ENCODE assay signal across 15 mouse cellular contexts in the genomic region with DNA sequence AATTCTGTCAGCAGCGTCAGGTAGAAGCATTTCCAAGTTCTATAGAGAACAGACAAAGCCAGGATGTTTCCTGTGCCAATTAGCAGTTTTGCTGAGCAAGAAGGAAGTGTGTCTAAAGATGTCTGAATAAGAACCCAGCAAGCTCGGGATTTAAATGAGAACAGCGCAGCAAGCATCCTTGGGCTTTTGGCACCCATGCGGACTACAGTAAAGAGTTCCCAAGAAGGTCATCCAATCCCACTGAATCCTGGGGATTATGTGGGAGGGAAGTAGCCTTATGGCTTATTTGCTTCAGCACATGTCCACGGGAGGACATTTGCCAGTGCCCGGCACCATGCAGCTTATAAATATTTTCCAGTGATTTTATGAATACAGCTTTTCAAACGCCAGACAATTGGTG.
A peak's percentile ranks its signal among the peaks of the same experiment; 100 is the strongest.
DNase-seq lines count a peak whose midpoint lies in the region; ATAC-seq and TF ChIP-seq lines count a peak whose summit lies in the region.
"Had no signal": no experiment of that assay in that cellular context is flagged by ENCODE, and none has a peak within 500 bp of the region (broad histone marks: within the 10 kb centered on the region; RNA-seq: fewer than 3 reads in every experiment).

No protein-coding gene starts in this region.

- TF ChIP-seq POLR2A in limb, embryonic 14.5 days (IDR thresholded peaks at IDR 0.05; ENCODE audit: borderline replicate concordance, extremely low read depth, insufficient read depth, insufficient read length), result no peak

- WGBS in limb, embryonic 14.5 days, result 48% methylated on average over 7 of the region's 7 CpGs
- WGBS in limb, embryonic 10.5 days, result 60% methylated on average over 7 of the region's 7 CpGs
- WGBS in forebrain, embryonic 14.5 days, result 3% methylated on average over 7 of the region's 7 CpGs
- WGBS in midbrain, postnatal 0 days, result 13% methylated on average over 7 of the region's 7 CpGs

- peak; percentile 15 to 42 for DNase-seq in cerebellum, postnatal 25 days
- DNase-seq in cerebellum, adult 8-10 months, result no peak
- peak; percentile 25 for DNase-seq in limb, embryonic 14.5 days (ENCODE audit: low spot score)
- DNase-seq in limb, embryonic 10.5 days (ENCODE audit: low spot score), result no peak
- DNase-seq in forebrain, embryonic 14.5 days (ENCODE audit: low spot score), result peak; percentile 84
- peak; percentile 76 for DNase-seq in midbrain, postnatal 0 days (ENCODE audit: low spot score)
- DNase-seq in liver, result no peak
- DNase-seq: embryo, embryonic 11 days; gastrocnemius, postnatal 25 days; kidney, postnatal 14 days; liver, embryonic 13.5 days; thymus, postnatal 4 days had no signal

- no peak overlapping the region for H3K4me3 ChIP-seq in limb, embryonic 14.5 days (replicated peaks; ENCODE audit: low read length)
- no peak overlapping the region for H3K4me3 ChIP-seq in limb, embryonic 10.5 days
- H3K4me3 ChIP-seq in forebrain, embryonic 14.5 days (ENCODE audit: low read depth, low read length), result no peak overlapping the region
- H3K4me3 ChIP-seq in midbrain, postnatal 0 days (ENCODE audit: low read depth, low read length), result peak overlapping the region; percentile 20
- H3K4me3 ChIP-seq: heart, embryonic 13.5 days; liver, embryonic 13.5 days had no signal

- no peak overlapping the region for H3K4me2 ChIP-seq in limb, embryonic 14.5 days (replicated peaks; ENCODE audit: low read depth, low read length, severe bottlenecking)
- peak overlapping the region; percentile 30 for H3K4me2 ChIP-seq in forebrain, embryonic 14.5 days (ENCODE audit: low read length)
- peak overlapping the region; percentile 41 for H3K4me2 ChIP-seq in midbrain, postnatal 0 days (ENCODE audit: low read depth, low read length, poor library complexity, severe bottlenecking)
- H3K4me2 ChIP-seq: heart, embryonic 13.5 days; liver, embryonic 13.5 days had no signal

- no peaks in the 10 kb centered on the region for H3K4me1 ChIP-seq in limb, embryonic 14.5 days (ENCODE audit: control insufficient read depth, insufficient read depth, low read length)
- H3K4me1 ChIP-seq in limb, embryonic 10.5 days, result no peaks in the 10 kb centered on the region
- H3K4me1 ChIP-seq in forebrain, embryonic 14.5 days (ENCODE audit: control insufficient read depth, insufficient read depth, low read length), result peaks cover 8% of the 10 kb centered on the region
- H3K4me1 ChIP-seq in midbrain, postnatal 0 days (ENCODE audit: insufficient read depth, low read length), result 0 out of 2 replicates have a peak, but pooled peaks cover 9% of the 10 kb centered on the region
- H3K4me1 ChIP-seq: liver, embryonic 13.5 days had no signal

- H3K27ac ChIP-seq in limb, embryonic 14.5 days (replicated peaks; ENCODE audit: low read depth, low read length), result no peak overlapping the region
- no peak overlapping the region for H3K27ac ChIP-seq in limb, embryonic 10.5 days
- H3K27ac ChIP-seq in forebrain, embryonic 14.5 days (ENCODE audit: low read depth, low read length), result no peak overlapping the region
- no peak overlapping the region for H3K27ac ChIP-seq in midbrain, postnatal 0 days (ENCODE audit: low read depth, low read length)
- H3K27ac ChIP-seq: heart, embryonic 13.5 days; liver, embryonic 13.5 days had no signal

- H3K36me3 ChIP-seq in limb, embryonic 14.5 days (ENCODE audit: control insufficient read depth, insufficient read depth, low read length), result no peaks in the 10 kb centered on the region
- H3K36me3 ChIP-seq in limb, embryonic 10.5 days, result no peaks in the 10 kb centered on the region
- no peaks in the 10 kb centered on the region for H3K36me3 ChIP-seq in forebrain, embryonic 14.5 days (ENCODE audit: control insufficient read depth, insufficient read depth, low read length)
- no peaks in the 10 kb centered on the region for H3K36me3 ChIP-seq in midbrain, postnatal 0 days (ENCODE audit: insufficient read depth, low read length)
- H3K36me3 ChIP-seq: G1E; heart, embryonic 13.5 days; liver, embryonic 13.5 days had no signal

- ATAC-seq in limb, embryonic 14.5 days (ENCODE audit: low FRiP score, low read depth), result no peak
- ATAC-seq in forebrain, embryonic 14.5 days, result peak; percentile 87
- 0 out of 2 replicates have a peak, but pooled peaks have one; percentile 16 for ATAC-seq in midbrain, postnatal 0 days (ENCODE audit: low FRiP score)
- ATAC-seq in megakaryocyte progenitor cell, adult 5-6 weeks (replicated peaks; ENCODE audit: poor library complexity), result no peak

- no peaks in the 10 kb centered on the region for H3K9me3 ChIP-seq in limb, embryonic 14.5 days (ENCODE audit: control insufficient read depth, low read length)
- no peaks in the 10 kb centered on the region for H3K9me3 ChIP-seq in limb, embryonic 10.5 days (replicated peaks)
- no peaks in the 10 kb centered on the region for H3K9me3 ChIP-seq in forebrain, embryonic 14.5 days (replicated peaks; ENCODE audit: control insufficient read depth, low read length)
- H3K9me3 ChIP-seq in midbrain, postnatal 0 days (ENCODE audit: low read length), result no peaks in the 10 kb centered on the region
- H3K9me3 ChIP-seq: heart, embryonic 13.5 days; liver, embryonic 13.5 days had no signal

- TF ChIP-seq CTCF in midbrain, postnatal 0 days (IDR thresholded peaks at IDR 0.05), result no peak

- no peaks in the 10 kb centered on the region for H3K27me3 ChIP-seq in limb, embryonic 14.5 days (ENCODE audit: control insufficient read depth, insufficient read depth, low read length)
- no peaks in the 10 kb centered on the region for H3K27me3 ChIP-seq in limb, embryonic 10.5 days (ENCODE audit: low read depth, poor library complexity, severe bottlenecking)
- no peaks in the 10 kb centered on the region for H3K27me3 ChIP-seq in forebrain, embryonic 14.5 days (replicated peaks; ENCODE audit: control insufficient read depth, insufficient read depth, low read length)
- H3K27me3 ChIP-seq in midbrain, postnatal 0 days (ENCODE audit: insufficient read depth, low read length), result no peaks in the 10 kb centered on the region
- H3K27me3 ChIP-seq: heart, embryonic 13.5 days; liver, embryonic 13.5 days had no signal

- H3K9ac ChIP-seq in limb, embryonic 14.5 days (ENCODE audit: low read depth, low read length, severe bottlenecking), result no peak overlapping the region
- no peak overlapping the region for H3K9ac ChIP-seq in forebrain, embryonic 14.5 days (ENCODE audit: low read length)
- no peak overlapping the region for H3K9ac ChIP-seq in midbrain, postnatal 0 days (replicated peaks; ENCODE audit: low read length, poor library complexity, severe bottlenecking)
- H3K9ac ChIP-seq: heart, embryonic 13.5 days; liver, embryonic 13.5 days had no signal

Comparison
In these comparisons a context has a peak if more than half of its experiments do, and no peak if none do; other contexts are left out.
1. DNase-seq: peak in cerebellum, postnatal 25 days (2 of 2), limb, embryonic 14.5 days (single experiment), forebrain, embryonic 14.5 days (single experiment) and midbrain, postnatal 0 days (single experiment); none in cerebellum, adult 8-10 months (single experiment), limb, embryonic 10.5 days (single experiment) and liver (single experiment).
2. ATAC-seq: peak in forebrain, embryonic 14.5 days (single experiment) and midbrain, postnatal 0 days (single experiment); none in limb, embryonic 14.5 days (single experiment) and megakaryocyte progenitor cell, adult 5-6 weeks (single experiment).